Mouse (Mus musculus) B cell, adult 2 months (primary cell): ENCODE results near the gene Adrm1.
"Not testable (repeated sequence)": the region's sequence is repeated elsewhere in the genome, so short reads cannot be mapped to it uniquely, and the experiment has no call there.

Experiments
- DNase-seq, 2 experiments: peaks; one replicate each; pipeline ENCODE4 v3.0.0; 2022

Gene Adrm1

DNA sequence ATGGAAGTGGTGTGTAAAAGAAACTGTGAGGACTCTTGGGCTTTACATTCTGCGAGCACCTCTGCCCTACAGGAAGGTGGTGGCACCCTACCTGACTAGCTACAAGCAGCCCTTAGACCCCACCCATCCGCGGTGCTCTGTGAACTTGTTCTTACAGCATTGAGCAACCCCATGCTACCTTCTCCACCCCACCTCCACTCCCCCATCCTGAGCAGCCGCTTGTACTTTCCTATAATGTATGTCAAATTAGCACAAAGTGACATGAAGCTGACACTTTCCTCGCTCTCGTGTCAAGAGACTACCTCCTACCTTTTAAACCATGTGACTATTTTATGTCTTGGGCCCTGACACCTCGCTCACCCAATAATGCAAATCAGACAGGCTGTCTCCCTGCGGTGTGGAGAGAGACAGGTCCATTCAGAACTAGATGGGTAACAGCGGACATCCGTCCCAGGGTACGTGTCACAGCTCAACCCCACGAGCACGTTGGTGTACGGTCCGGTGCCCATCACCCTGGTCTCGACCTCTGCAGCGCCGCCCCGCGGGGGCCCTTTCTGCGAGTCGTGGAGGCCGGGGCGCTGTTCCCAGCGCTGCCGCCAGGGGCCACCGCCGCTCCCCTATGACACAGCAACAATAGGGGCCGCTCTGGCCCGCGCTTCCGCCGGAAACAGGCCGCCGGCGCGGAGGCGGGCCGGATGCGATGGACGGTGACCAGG, at the start of gene Adrm1:
Gene Adrm1 (plus strand): TSS at position 680 of the 716 bp plus-strand sequence.
- peak; percentile 99 for DNase-seq

DNA sequence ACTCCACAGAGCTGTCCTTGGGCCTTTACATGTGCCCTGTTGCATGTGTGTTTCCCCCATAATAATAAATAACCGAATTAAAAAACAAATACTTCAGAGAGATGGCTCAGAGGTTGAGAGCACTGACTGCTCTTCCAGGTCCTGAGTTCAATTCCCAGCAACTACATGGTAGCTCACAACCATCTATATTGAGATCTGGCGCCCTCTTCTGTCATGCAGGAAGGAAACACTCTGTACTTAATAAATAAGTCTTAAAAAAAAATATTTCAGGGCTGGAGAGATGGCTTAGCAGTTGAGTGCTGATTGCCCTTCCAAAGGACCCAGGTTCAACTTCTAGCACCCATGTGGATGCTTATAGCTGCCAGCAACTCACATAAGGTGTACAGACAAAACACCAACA, 47.1 kb upstream of the Adrm1 start:
- DNase-seq = no peak

DNA sequence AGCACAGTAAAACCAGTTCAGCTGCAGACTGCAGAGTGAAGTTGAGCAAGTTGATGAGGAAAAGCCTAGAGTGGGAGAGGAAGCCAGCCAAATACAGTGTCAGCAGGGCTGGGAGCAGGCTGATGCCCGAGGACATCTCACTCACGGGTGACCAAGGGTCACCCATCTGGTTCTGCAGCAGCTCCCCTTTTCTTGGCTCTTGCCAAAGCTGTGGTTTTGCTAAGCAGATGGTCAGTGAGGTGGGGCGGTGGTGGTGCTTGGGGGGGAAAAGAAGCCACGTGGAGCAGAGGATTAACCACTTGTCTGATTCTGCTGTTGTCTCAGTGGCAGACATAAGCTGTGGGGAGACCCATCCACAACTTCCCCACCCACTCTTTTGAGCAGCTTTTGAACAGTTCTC, 45.1 kb upstream of the Adrm1 start:
- no peak for DNase-seq

DNA sequence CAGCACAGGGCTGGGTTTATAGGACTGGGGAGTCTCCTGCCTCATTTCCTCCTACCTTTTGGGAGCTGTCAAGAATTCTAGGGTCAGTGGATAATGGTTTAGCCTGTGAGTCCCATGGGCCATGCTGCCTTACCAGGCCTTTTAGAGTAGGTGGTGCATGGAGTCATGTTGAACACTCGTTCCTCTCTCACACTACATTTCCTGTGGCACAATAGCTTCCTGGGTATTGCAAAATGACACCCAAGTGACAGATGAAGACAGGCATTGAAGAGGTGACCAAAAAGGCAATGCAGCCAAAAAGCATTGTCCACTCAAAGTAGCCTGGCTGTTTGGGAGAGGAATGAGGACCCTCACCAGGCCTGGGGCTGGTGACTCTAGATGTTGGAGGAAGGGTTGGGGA, 43.6 kb upstream of the Adrm1 start:
- no peak for DNase-seq

DNA sequence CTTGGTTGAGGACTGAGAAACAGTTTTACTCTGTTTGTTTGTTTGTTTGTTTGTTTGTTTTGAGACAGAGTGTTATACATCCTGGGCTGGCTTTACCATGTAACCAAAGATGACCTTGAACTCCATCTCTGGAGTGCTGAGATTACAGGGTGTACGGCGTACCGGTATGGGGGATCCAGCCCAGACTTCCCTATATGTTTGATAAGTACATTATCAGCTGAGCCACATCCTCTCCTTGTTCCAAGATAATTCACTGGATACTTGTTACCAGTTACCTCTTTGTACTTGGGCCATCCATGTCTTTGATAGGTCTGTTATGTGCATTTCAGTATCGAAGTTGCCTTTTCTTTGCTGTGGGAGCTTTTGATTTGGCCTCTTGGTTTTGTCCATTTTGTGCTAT, 38.1 kb upstream of the Adrm1 start:
- no peak for DNase-seq

DNA sequence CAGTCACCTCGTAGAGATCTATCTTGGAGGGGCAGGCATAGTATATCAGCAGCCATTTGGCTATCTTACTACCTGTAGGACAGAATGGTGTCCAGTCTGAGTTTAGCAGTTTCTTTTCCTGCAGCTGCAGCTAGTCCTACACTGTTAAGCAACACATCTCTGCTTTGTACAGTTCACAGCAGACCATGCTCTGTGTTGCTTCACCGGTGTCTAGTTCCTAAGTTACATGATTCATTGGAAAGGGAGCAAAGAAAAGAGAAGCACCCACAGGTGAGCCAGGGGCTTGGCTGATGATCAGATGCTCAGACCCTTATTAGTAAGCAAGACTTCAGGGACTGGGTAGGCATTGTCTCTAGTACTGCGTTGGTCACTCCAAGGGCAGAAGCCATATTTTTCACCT, 37.4 kb upstream of the Adrm1 start:
- no peak for DNase-seq

DNA sequence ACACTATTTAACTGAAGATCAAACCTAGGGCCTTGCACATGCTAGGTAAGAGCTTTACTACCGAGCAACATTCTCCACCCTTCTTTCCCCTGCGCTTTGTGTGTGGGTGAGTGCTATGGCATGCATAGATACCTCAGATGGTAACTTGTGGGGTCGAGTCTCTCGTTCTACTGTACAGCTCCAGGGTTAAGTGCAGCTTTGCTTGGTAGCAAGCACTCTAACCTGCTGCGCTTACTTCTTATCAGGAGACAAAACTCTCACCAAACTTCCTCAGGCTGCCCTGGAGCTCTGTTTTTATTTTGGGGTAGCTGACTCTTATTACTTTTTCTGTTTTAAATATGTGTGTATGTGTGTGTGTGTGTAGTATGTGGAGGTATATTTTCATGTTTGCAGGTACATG, 35.9 kb upstream of the Adrm1 start:
- no peak for DNase-seq

DNA sequence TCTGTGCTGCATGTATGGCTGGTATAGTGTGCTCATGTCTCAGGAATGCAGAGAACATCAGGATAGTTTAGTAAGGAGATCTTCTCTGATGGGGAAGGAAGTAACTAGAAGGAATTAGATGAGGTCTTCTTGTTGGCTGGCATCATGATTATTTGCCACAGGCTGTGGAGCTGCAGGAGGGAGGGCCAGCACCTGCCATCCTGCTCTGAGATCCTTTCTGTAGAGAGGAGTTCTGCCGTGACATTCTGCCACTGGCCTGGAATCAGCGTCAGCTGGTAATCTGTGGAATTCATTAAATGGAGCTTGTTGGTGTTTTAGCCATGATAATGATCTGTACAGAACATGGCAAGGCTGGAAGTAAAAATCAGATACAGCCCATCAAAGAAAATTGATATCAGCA, 25.2 kb upstream of the Adrm1 start:
- DNase-seq = no peak

DNA sequence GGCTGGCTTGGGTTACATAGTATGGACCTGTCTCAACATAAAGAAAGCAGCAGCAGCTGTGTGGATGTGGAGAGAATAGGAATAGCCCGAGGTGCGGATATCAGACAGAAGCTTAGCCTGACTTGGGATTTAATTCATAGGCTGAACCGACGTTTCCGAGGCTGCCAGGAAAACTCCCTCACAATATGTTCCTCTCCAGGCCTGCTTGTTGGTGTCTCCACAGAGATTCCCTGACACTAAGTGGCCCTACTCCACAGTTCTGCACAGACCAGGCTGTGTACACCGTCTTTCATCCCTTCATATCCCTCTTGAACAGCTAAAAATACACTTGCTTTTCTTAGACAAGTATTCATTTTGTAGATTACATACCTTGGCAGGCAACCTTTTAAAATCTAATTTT, 23.9 kb upstream of the Adrm1 start:
- DNase-seq = no peak

DNA sequence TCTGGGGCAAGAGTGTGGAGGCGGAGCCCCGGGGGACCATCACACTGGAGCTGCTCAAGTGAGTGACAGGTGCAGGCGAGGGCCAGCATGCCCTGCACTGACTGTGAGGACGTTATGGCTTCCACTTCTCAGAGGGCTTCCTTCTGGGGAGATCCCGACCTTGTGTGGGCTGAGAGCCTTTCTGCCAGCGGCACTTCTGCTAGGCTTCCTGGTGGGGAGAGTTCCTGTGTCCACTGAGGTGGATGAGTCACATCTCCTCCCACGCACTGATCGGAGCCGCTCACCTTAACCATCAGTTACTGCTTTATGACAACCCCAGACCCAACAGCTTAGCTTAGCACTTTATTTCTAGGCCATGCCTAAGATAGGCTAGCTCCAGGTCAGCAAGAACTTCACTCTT, 22.7 kb upstream of the Adrm1 start:
- DNase-seq = no peak

DNA sequence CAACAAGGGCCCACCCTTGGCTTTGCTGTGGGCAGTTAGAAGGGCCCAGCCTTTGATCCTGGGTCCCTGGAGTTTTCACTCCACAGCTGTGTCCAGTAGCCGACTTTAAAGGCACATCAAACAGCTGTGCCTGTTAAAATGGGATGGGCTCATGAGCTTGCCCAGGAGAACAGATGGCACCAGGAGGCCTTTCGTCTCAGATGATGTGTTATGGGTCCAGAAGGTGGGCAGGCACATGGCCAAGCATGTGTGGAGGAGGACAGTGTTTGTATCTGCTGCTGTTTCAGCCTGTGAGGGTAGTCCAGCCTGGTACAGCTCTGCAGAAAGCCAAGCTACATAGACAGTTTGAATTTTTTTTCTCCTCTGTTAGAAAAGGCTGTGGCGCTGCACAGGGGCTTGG, 16.5 kb upstream of the Adrm1 start:
- no peak for DNase-seq

DNA sequence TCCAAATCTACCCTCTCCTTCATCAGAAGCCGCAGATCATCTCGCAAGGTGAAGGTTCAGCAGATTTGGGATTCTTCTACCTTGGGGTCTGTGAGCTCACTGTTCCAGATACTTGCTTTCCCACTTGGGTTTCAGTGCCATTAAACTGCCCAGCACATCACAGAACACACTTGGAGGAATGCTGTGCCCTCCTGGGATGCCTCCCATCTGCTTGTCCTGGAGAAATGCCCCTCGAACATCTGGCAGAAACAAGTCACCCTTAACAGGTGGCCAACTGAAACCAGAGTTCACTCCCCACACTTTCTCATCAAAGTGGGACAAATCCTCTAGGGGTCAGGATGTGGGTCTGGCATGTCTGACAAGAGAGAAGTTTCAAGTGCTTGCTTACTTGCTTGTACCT, 12.7 kb upstream of the Adrm1 start:
- DNase-seq = no peak

DNA sequence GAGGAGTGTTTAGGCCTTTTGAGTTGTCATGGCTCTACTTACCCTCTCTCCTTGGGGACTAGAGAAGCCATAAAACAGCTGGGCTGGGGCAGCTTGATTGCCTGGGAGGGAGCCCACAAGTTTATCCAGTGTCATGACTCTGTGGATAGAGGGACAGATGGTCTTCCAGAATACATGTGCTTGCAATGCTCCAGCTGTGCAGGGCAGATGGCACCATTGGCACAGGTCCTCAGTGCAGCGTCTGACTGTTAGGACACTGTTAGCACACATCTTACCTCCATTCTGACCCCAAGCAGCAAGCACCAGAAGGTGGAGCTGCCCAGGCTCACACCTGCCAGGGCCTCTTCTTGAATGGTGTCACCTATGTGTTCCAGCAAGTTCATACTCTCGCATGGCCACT, 5.4 kb upstream of the Adrm1 start:
- DNase-seq = no peak

DNA sequence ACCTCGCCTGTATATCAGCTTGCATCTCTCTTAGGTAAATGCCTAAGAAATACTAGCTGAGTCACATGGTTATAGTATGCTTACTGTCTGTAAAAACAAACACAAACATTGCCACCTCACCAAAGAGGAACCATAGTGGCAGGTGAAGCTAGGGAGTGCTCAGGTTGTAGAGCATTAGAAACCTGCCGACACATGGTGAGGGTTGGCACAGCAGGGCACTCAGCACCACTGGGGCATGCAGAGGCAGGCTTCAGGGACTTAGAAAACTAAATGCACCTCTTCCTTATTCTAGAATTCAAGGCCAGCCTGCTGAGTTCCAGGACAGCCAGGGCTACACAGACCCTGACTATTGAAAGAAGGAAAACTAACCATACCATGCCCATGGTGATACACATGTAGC, 4.4 kb upstream of the Adrm1 start:
- no peak for DNase-seq

DNA sequence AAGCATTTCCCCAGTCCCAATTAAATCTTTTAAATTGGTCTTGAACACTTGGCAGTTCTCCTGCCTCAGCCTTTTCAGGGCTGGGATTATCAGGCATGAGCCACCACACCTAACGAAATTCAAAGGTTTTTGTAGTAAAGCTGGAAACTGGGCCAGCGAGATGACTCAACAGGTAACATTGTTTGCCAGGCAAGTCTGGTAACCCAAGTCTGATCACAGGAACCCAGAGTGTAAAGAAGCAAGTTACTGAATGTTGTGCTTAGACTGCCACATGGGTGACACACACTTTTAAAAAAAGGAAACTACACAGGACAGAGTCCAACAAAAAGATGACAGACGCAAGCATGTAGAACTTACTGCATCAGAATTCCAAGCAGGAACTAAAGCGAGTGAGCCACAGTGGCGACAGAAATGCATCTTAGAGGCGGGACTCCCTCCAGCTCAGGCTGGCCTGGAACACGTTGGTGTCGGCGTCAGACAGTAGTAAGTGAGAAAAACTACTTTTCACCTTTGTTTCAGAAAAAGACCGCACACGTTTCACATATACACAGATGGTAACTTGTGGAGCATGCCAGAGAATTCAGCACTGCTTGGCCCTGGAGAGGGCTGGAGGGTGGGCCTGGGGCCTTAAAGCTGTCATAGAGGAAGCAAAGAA, 1.0 kb upstream of the Adrm1 start:
- no peak for DNase-seq

DNA sequence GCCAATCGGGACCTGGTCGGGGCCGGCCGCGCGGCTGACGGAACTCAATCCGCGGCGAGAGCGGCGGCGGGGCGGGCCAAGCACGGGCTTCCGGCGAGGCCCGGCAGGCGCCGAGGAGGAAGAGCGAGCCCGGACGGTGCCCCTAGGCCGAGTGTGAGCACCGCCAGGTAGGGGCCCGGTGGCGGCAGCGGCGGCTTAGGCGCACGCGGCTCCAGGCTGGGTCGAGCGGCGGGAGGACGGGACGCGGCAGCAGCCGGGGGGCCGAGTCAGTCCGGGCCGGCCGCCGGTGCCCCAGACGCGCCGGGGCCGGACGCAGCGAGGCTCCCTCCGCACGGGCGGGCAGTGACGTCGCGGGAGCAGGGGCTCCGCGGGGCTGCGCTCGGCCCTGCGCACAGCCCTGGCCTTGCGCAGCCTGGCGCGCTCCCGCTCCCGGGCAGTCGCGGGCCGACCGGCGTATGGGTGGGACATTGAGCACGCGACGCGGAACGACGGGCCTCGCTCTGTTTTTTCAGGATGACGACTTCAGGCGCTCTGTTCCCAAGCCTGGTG, 311 bp downstream of the Adrm1 start:
- no peak for DNase-seq

DNA sequence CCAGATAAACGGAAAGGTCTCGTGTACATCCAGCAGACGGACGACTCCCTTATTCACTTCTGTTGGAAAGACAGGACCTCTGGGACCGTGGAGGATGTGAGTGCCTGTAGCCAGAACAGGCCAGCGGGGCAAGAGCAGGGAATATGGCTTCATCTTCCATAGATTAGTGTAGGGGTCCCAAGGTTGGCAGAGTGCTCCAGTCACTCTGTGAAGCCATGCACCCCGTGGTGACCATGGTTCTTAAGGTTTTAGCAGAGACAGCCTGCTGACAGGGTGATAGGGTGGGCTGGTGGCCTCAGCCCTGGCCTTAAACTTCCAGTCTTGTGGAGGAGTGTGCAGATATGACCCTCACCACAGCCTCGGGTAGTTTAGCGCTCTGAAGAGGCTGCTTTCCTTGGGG, 867 bp downstream of the Adrm1 start:
- no peak for DNase-seq

DNA sequence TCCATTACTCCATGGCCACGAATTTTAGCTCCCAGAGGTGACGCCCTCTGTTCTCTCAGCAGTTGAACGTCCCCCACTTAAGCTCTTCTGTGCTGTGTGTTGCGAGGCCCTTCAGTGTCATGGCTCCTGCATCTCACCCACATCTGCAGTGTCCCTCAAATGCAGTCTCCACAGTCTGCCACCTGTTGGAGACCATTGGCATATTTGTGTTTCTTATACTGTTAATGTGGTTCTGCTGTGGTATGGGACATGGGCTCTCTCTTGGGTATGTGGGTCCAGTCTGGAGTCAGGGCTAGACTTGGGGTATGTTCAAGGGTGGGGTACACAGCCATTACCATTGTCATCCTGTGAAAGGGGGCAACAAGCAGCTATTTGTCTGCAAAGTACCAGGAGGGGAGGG, 1.9 kb downstream of the Adrm1 start:
- DNase-seq = peak in 1 of 2 experiments; percentile 28

DNA sequence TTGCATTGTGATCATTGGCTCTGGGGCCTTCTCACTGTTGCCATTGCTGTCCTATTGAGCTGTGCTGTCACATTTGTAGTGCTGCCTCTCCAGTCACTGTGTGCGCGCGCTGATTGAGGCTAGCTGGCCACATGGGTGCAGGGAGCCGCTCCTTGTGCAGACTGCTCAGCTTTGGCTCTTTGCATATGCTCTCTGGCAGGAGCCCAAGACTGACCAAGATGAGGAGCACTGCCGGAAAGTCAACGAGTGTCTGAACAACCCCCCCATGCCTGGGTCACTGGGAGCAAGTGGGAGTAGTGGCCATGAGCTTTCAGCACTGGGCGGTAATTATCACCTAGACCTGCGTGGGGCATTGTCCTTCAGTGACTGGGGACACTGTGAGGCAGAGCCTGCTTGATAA, 2.4 kb downstream of the Adrm1 start:
- DNase-seq = not testable (repeated sequence)

DNA sequence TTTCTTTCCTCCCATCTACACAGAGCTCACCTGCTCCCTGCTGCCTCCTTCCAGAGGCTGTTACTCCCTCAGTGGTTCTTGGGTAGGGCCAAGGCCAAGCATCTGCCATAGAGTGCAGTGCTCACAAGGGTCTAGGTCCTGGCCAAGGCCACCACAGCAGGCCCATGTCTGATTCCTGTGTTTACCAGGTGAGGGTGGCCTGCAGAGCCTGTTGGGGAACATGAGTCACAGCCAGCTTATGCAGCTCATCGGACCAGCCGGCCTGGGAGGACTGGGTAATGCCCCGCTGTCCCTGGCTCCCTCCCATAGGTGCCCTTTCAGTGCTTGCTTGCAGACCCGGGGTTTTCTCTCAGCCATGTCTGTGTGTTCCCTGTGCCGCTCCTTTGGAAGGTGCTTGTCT, 2.8 kb downstream of the Adrm1 start:
- DNase-seq = no peak

DNA sequence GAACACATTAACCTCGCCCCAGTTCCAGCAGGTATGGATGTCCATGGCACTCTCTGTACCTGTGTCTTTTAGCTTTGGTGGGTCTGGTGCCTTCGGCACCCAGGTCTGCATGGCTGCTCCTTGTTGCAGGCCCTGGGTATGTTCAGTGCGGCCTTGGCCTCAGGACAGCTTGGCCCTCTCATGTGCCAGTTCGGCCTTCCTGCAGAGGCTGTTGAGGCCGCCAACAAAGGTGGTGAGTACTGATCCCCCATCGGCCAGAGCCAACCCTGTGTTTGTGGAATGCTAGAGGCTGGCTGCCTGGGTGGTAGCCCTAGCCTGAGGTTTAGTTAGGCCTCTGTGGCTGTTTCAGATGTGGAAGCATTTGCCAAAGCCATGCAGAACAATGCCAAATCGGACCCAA, 4.4 kb downstream of the Adrm1 start:
- no peak for DNase-seq

DNA sequence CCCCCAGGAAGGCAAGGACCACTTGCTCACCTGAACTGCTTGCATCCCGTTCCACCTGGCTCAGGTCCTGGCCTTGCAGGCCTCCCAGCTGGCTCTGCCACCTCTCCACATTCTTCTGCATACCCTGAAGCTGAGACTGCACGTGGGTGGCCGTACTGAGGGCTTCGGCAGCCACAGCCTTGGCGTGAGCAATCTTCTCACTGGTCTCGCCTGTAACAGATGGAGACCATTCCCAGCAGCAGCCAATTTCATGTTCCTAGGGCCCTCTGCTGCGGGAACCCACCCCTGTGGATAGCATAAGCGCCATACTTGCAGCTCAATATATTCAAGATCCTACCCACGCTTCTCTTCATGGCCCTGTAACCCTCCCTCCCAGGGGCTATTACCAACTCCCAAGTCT, 10.3 kb downstream of the Adrm1 start:
- DNase-seq = no peak

DNA sequence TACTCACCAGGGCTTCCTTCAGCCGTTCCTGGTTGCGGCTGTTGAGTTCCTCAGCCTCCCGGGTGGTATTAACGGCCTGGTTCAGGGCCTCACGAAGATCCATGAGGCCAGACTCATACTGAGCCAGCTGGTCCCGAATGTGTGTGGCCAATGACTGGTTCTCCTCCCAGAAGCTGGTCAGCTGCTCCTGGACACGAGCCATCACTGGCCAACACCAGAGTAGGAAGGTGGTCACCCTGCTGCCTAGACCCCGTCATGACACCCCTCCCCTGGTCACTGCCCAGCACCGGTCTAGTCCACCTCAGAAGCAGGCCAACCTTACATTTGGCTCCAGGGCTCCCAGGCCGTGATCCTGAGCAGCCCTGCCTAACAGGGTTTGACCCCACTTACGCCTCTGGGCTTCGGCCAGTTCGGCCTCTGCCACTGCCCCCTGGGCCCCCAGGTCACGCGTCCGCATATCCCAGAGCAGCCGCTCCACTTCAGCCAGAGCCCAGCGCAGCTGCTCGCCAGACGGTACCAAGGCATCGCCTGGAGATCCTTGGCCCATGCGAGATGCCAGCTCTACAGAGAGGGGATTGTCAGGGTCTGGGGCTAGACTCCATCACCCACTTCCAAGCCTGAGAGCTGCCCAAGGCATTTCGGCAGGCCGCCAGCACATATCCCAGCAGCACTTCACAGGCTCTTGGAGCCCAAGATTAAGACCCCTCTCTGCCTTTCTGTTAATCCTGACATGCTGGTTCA, 12.9 kb downstream of the Adrm1 start:
- DNase-seq = no peak

DNA sequence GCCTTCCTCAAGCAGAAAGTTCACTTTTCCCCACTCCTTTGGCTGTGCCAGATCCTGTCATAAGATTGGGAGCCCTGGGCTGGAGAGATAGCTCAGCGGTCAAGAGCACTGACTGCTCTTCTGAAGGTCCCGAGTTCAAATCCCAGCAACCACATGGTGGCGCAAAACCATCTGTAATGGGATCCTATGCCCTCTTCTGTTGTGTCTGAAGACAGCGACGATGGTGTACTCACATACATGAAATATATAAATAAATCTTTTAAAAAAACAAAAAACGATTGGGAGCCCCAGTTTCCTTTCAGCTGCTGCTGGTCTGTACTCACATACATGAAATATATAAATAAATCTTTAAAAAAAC, 13.4 kb downstream of the Adrm1 start:
- DNase-seq = no peak
